Mouse (Mus musculus): ENCODE data around the gene Kcne1. TPM values are rescaled to one million over a fixed set of nuclear protein-coding genes. Genes with fewer than 3 reads are reported as not detected.
A peak's percentile ranks its signal among the peaks of the same experiment; 100 is the strongest.

The Kcne1 gene
- polyA plus RNA-seq, 1 experiment from 2014 or later: 0.63 TPM

GRCm38 (mm10) chr16:92307947-92308346 lies 51.3 kb downstream of the Kcne1 start:
- ATAC-seq (ENCODE audit: low read depth): no peak
- 71% methylated on average over 3 of the region's 3 CpGs for WGBS
- Histone ChIP-seq H3K9me3 (ENCODE audit: control insufficient read depth, low read length) (no peaks in the 10 kb centered on the region), H3K4me2 (ENCODE audit: low read depth, low read length) (no peak overlapping the region), H3K36me3 (ENCODE audit: control insufficient read depth, insufficient read depth, low read length) (peaks cover 27% of the 10 kb centered on the region), H3K4me1 (replicated peaks; ENCODE audit: control insufficient read depth, insufficient read depth, low read length) (peaks cover 1% of the 10 kb centered on the region; the same call in 1 of the 2 replicates), H3K9ac (ENCODE audit: low read length) (no peak overlapping the region), H3K27me3 (ENCODE audit: control insufficient read depth, insufficient read depth, low read depth, low read length) (no peaks in the 10 kb centered on the region), H3K27ac (ENCODE audit: low read length) (no peak overlapping the region), H3K4me3 (ENCODE audit: low read length) (no peak overlapping the region)

- Histone ChIP-seq H3K9ac (ENCODE audit: low read length) (no peak overlapping the region), H3K36me3 (ENCODE audit: control insufficient read depth, insufficient read depth, low read length) (peaks cover 22% of the 10 kb centered on the region), H3K9me3 (ENCODE audit: control insufficient read depth, low read length) (no peaks in the 10 kb centered on the region), H3K27ac (ENCODE audit: low read length) (no peak overlapping the region), H3K4me1 (replicated peaks; ENCODE audit: control insufficient read depth, insufficient read depth, low read length) (peaks cover 15% of the 10 kb centered on the region), H3K4me2 (ENCODE audit: low read depth, low read length) (no peak overlapping the region), H3K27me3 (ENCODE audit: control insufficient read depth, insufficient read depth, low read depth, low read length) (no peaks in the 10 kb centered on the region), H3K4me3 (ENCODE audit: low read length) (no peak overlapping the region)
- ATAC-seq (ENCODE audit: low read depth): no peak
- WGBS: 92% methylated on average over 2 of the region's 2 CpGs
Measured at GRCm38 (mm10) chr16:92305519-92305918, 53.7 kb downstream of the Kcne1 start.

GRCm38 (mm10) chr16:92302506-92302905 lies 56.8 kb downstream of the Kcne1 start:
- peaks cover 14% of the 10 kb centered on the region for H3K36me3 ChIP-seq (ENCODE audit: control insufficient read depth, insufficient read depth, low read length)
- WGBS: 62% methylated on average over 5 of the region's 5 CpGs
- no peaks in the 10 kb centered on the region for H3K9me3 ChIP-seq (ENCODE audit: control insufficient read depth, low read length)
- H3K27me3 ChIP-seq (ENCODE audit: control insufficient read depth, insufficient read depth, low read depth, low read length): no peaks in the 10 kb centered on the region
- peaks cover 15% of the 10 kb centered on the region for H3K4me1 ChIP-seq (replicated peaks; ENCODE audit: control insufficient read depth, insufficient read depth, low read length)
- H3K27ac ChIP-seq (ENCODE audit: low read length): no peak overlapping the region
- 0 out of 2 replicates have a peak overlapping the region, but pooled peaks have one; percentile 91 for H3K9ac ChIP-seq (ENCODE audit: low read length)
- H3K4me3 ChIP-seq (ENCODE audit: low read length): peak overlapping the region; percentile 77
- ATAC-seq (ENCODE audit: low read depth): no peak
- H3K4me2 ChIP-seq (ENCODE audit: low read depth, low read length): peak overlapping the region; percentile 89

GRCm38 (mm10) chr16:92301989-92302388 lies 57.3 kb downstream of the Kcne1 start:
- Histone ChIP-seq H3K27me3 (ENCODE audit: control insufficient read depth, insufficient read depth, low read depth, low read length) (no peaks in the 10 kb centered on the region), H3K4me2 (ENCODE audit: low read depth, low read length) (peak overlapping the region; percentile 89), H3K36me3 (ENCODE audit: control insufficient read depth, insufficient read depth, low read length) (peaks cover 9% of the 10 kb centered on the region), H3K27ac (ENCODE audit: low read length) (peak overlapping the region; percentile 14; the same call in 1 of the 2 replicates), H3K4me3 (ENCODE audit: low read length) (peak overlapping the region; percentile 77), H3K9me3 (ENCODE audit: control insufficient read depth, low read length) (no peaks in the 10 kb centered on the region), H3K9ac (ENCODE audit: low read length) (peak overlapping the region; percentile 91), H3K4me1 (replicated peaks; ENCODE audit: control insufficient read depth, insufficient read depth, low read length) (peaks cover 15% of the 10 kb centered on the region)
- ATAC-seq (ENCODE audit: low read depth): no peak
- WGBS: 31% methylated on average over 5 of the region's 5 CpGs

GRCm38 (mm10) chr16:92301412-92301806 lies 57.9 kb downstream of the Kcne1 start:
- ATAC-seq (ENCODE audit: low read depth): peak; percentile 60

GRCm38 (mm10) chr16:92300649-92301411 lies 58.4 kb downstream of the Kcne1 start, which contains the start of gene Smim11:
Smim11 (plus strand) TSS chr16:92301286.
- Histone ChIP-seq H3K27me3 (ENCODE audit: control insufficient read depth, insufficient read depth, low read depth, low read length) (no peaks in the 10 kb centered on the region), H3K9ac (ENCODE audit: low read length) (peak within 1 kb of the TSS; percentile 91), H3K36me3 (ENCODE audit: control insufficient read depth, insufficient read depth, low read length) (peaks cover 4% of the 10 kb centered on the region; the same call in 1 of the 2 replicates), H3K4me1 (replicated peaks; ENCODE audit: control insufficient read depth, insufficient read depth, low read length) (peaks cover 15% of the 10 kb centered on the region), H3K27ac (ENCODE audit: low read length) (peak within 1 kb of the TSS; percentile 48; the same call in 1 of the 2 replicates), H3K4me3 (ENCODE audit: low read length) (peak within 1 kb of the TSS; percentile 77), H3K9me3 (ENCODE audit: control insufficient read depth, low read length) (no peaks in the 10 kb centered on the region), H3K4me2 (ENCODE audit: low read depth, low read length) (peak within 1 kb of the TSS; percentile 89)
- ATAC-seq (ENCODE audit: low read depth): peak; percentile 97
- WGBS: 10% methylated on average over 32 of the region's 32 CpGs

More at GRCm38 (mm10) chr16:92301412-92301806, 57.9 kb downstream of the Kcne1 start:
- WGBS: 0% methylated on average over 12 of the region's 12 CpGs
- Histone ChIP-seq H3K27me3 (ENCODE audit: control insufficient read depth, insufficient read depth, low read depth, low read length) (no peaks in the 10 kb centered on the region), H3K9me3 (ENCODE audit: control insufficient read depth, low read length) (no peaks in the 10 kb centered on the region), H3K4me2 (ENCODE audit: low read depth, low read length) (peak overlapping the region; percentile 89), H3K9ac (ENCODE audit: low read length) (peak overlapping the region; percentile 91), H3K27ac (ENCODE audit: low read length) (peak overlapping the region; percentile 14; the same call in 1 of the 2 replicates), H3K36me3 (ENCODE audit: control insufficient read depth, insufficient read depth, low read length) (peaks cover 6% of the 10 kb centered on the region; the same call in 1 of the 2 replicates), H3K4me3 (ENCODE audit: low read length) (peak overlapping the region; percentile 77), H3K4me1 (replicated peaks; ENCODE audit: control insufficient read depth, insufficient read depth, low read length) (peaks cover 15% of the 10 kb centered on the region)

Other genes with a start within 250 kb of the Kcne1 start
- 1.3 and 1.4 TPM in 2 replicates for gene Kcne2, start 67.1 kb downstream of the Kcne1 start, polyA plus RNA-seq (2015; fragmentation: Nextera tagmentation; extraction: Ambion mirVana)
- 132 and 142 TPM in 2 replicates for gene Smim11, start 58.2 kb downstream of the Kcne1 start, polyA plus RNA-seq (2015; fragmentation: Nextera tagmentation; extraction: Ambion mirVana)
- not detected in 2 replicates for gene Fam243, start 38.0 kb downstream of the Kcne1 start, polyA plus RNA-seq (2015; fragmentation: Nextera tagmentation; extraction: Ambion mirVana)
- gene Rcan1, start 111.4 kb upstream of the Kcne1 start, polyA plus RNA-seq (2015; fragmentation: Nextera tagmentation; extraction: Ambion mirVana): 57.7 and 61.2 TPM in 2 replicates
- gene Clic6, start 126.3 kb upstream of the Kcne1 start, polyA plus RNA-seq (2015; fragmentation: Nextera tagmentation; extraction: Ambion mirVana): 15.7 and 16.4 TPM in 2 replicates